Mouse (Mus musculus) megakaryocyte, embryonic 14.5 days (primary cell): ENCODE measurements at regions not wholly inside any gene's neighbourhood (a gene's known extent, or its start where the extent isn't known, plus 50 kb on each side); places are given as distances from the start of the nearest gene placed in this dataset.

Source experiments
- H3K27me3 ChIP-seq: replicated peaks from 2 replicates; pipeline ENCODE3; 2012; ENCODE audit warnings: inconsistent platforms
- H3K36me3 ChIP-seq: replicated peaks from 2 replicates; pipeline ENCODE3; 2012; ENCODE audit warnings: low read length, inconsistent platforms, mixed read lengths
- H3K4me1 ChIP-seq: 2 replicates; pipeline ENCODE4 v1.6.1; 2012; ENCODE audit warnings: inconsistent platforms
- H3K4me3 ChIP-seq: replicated peaks from 2 replicates; pipeline ENCODE3; 2012; ENCODE audit warnings: moderate library complexity, mild to moderate bottlenecking, inconsistent platforms
- H3K9me3 ChIP-seq: 2 replicates; pipeline ENCODE4 v1.6.1; 2012; ENCODE audit warnings: inconsistent platforms
- FLI1 ChIP-seq: IDR thresholded peaks from 2 replicates; pipeline ENCODE4 v1.6.1; 2012; ENCODE audit warnings: low read length, inconsistent platforms, mixed read lengths
- GATA1 ChIP-seq: IDR thresholded peaks from 3 replicates; pipeline ENCODE4 v1.6.1; 2012; ENCODE audit warnings: mixed read lengths, low read length, inconsistent platforms, borderline replicate concordance

GRCm38 (mm10) chr3:38650176-38650575 lies 165.5 kb upstream of the Ankrd50 start:
- Histone ChIP-seq H3K4me1 (no peaks in the 10 kb centered on the region), H3K36me3 (no peaks in the 10 kb centered on the region), H3K9me3 (peaks cover 3% of the 10 kb centered on the region), H3K27me3 (no peaks in the 10 kb centered on the region), H3K4me3 (no peak overlapping the region)
- TF ChIP-seq GATA1 (no peak), FLI1 (no peak)

- H3K4me3 ChIP-seq = no peak overlapping the region
Measured at GRCm38 (mm10) chr3:38648633-38649032, 164.0 kb upstream of the Ankrd50 start.

GRCm38 (mm10) chr3:38647737-38648330 lies 163.2 kb upstream of the Ankrd50 start:
- no peaks in the 10 kb centered on the region for H3K36me3 ChIP-seq
- H3K9me3 ChIP-seq = peaks cover 3% of the 10 kb centered on the region; the same call in 1 of the 2 replicates
- H3K4me3 ChIP-seq = no peak overlapping the region
- H3K4me1 ChIP-seq = no peaks in the 10 kb centered on the region
- TF ChIP-seq GATA1 (no peak), FLI1 (no peak)
- H3K27me3 ChIP-seq = no peaks in the 10 kb centered on the region

More at GRCm38 (mm10) chr3:38648633-38649032, 164.0 kb upstream of the Ankrd50 start:
- peaks cover 3% of the 10 kb centered on the region for H3K9me3 ChIP-seq
- no peaks in the 10 kb centered on the region for H3K27me3 ChIP-seq
- H3K36me3 ChIP-seq = no peaks in the 10 kb centered on the region
- no peaks in the 10 kb centered on the region for H3K4me1 ChIP-seq
- no peak for TF ChIP-seq FLI1
- TF ChIP-seq GATA1 = no peak

DNA sequence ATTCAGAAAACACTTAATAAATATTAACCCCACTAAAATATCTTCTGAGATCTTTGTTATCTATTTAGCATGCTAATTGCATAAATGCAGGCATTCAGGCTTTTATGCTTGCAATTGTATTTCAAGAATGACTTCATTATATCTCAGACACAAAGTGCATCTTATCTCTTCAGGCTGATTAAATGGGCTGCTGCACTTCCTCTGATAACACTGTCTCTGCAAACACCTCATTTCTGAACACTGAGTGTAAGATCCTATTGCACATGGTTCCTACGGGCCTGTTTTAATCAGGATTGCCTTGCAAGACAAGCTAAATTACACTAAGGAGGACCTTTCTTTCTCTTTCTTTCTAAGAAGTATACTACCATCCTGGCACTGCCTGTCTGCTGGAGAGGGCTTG lies 157.1 kb upstream of the Ankrd50 start:
- H3K4me1 ChIP-seq = no peaks in the 10 kb centered on the region

GRCm38 (mm10) chr3:38636806-38637205 lies 152.2 kb upstream of the Ankrd50 start:
- no peaks in the 10 kb centered on the region for H3K9me3 ChIP-seq
- H3K4me3 ChIP-seq = no peak overlapping the region
- no peaks in the 10 kb centered on the region for H3K36me3 ChIP-seq
- no peaks in the 10 kb centered on the region for H3K4me1 ChIP-seq
- no peak for TF ChIP-seq GATA1
- TF ChIP-seq FLI1 = no peak
- no peaks in the 10 kb centered on the region for H3K27me3 ChIP-seq

More for the DNA sequence above, 157.1 kb upstream of the Ankrd50 start:
- H3K9me3 ChIP-seq = 0 out of 2 replicates have a peak, but pooled peaks cover 3% of the 10 kb centered on the region
- H3K4me3 ChIP-seq = no peak overlapping the region
- no peaks in the 10 kb centered on the region for H3K27me3 ChIP-seq
- no peak for TF ChIP-seq FLI1
- TF ChIP-seq GATA1 = no peak
- no peaks in the 10 kb centered on the region for H3K36me3 ChIP-seq

- H3K9me3 ChIP-seq = no peaks in the 10 kb centered on the region
- H3K4me1 ChIP-seq = no peaks in the 10 kb centered on the region
- no peaks in the 10 kb centered on the region for H3K36me3 ChIP-seq
- no peak overlapping the region for H3K4me3 ChIP-seq
- H3K27me3 ChIP-seq = no peaks in the 10 kb centered on the region
- TF ChIP-seq GATA1 = no peak
- no peak for TF ChIP-seq FLI1
Measured at GRCm38 (mm10) chr3:38633347-38633746, 148.7 kb upstream of the Ankrd50 start.

DNA sequence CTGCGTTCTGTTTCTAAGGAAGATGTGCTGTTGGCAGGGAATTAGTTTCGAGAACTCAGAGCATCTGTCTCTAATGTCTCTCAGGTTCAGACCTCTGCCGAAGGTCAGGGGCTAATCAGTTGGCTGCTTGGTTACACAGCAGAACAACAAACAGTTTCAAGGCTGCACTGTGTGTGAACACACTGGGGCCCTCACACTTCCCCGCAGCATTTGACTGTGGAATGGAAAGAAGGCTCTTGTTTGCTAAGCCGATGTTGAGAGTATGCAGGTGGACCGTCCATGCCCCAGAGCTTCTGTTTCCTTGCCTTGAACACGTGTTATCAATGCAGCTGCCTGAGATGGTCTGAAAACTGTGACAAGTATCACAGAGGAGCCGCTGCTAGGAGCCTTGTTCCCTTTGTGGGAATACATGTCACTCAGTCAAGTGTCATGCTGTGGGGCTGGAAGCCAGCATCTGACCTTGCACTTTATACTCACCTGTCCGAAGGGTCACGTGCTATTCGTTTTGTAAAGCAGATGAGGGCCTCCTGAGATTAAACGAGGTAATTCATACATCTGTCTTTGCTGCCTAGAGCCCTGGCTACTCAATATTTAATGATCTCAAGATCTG lies 141.0 kb upstream of the Ankrd50 start:
- TF ChIP-seq GATA1 (no peak), FLI1 (no peak)
- Histone ChIP-seq H3K9me3 (no peaks in the 10 kb centered on the region), H3K27me3 (no peaks in the 10 kb centered on the region), H3K36me3 (no peaks in the 10 kb centered on the region), H3K4me1 (no peaks in the 10 kb centered on the region), H3K4me3 (no peak overlapping the region)

GRCm38 (mm10) chr3:38617989-38618388 lies 133.3 kb upstream of the Ankrd50 start:
- TF ChIP-seq GATA1 = no peak
- TF ChIP-seq FLI1 = no peak
- Histone ChIP-seq H3K4me3 (no peak overlapping the region), H3K9me3 (peaks cover 17% of the 10 kb centered on the region), H3K36me3 (no peaks in the 10 kb centered on the region), H3K4me1 (no peaks in the 10 kb centered on the region), H3K27me3 (no peaks in the 10 kb centered on the region)

DNA sequence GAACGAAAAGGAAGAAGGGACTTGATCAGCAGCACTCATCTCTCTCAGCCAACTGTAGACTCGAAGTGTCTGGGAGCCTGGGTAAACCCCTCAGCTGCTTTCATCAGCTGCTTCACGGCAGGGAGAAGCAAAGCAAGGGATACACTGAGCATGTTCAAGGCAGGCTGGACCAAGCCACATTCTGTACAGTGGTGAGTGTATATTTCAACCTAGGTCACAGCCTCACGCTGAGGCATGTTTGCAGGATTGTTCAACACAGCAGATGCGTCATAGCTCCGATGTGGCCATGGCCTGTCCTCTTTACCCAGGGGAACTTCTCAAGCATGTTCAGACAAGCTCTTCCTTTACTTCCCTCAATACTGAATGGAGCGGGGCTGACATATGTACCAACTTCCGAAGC lies 132.6 kb upstream of the Ankrd50 start:
- H3K27me3 ChIP-seq = no peaks in the 10 kb centered on the region
- peak overlapping the region; percentile 40 for H3K4me3 ChIP-seq
- no peaks in the 10 kb centered on the region for H3K4me1 ChIP-seq
- no peaks in the 10 kb centered on the region for H3K36me3 ChIP-seq
- H3K9me3 ChIP-seq = peaks cover 17% of the 10 kb centered on the region
- no peak for TF ChIP-seq FLI1
- no peak for TF ChIP-seq GATA1

DNA sequence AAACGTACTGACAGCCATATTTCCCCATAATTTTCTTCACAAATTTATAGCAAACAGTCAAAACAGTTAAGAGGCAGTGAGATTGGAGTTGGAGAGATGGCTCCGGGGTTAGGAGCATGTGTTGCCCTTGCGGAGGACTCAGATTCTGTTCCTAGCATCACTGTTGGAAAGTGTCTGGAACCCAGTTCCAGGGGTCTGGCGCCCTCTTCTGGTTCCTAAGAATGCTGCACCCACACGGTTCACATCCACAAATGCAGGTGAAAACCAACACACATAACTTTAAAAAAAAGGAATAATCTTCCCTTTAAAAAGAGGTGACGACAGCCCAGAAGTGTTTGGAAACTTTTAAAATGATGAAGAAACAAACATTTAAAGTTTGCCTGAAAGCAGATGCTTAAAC lies 129.1 kb upstream of the Ankrd50 start:
- TF ChIP-seq FLI1 = no peak
- TF ChIP-seq GATA1 = no peak
- peaks cover 11% of the 10 kb centered on the region for H3K9me3 ChIP-seq
- H3K4me3 ChIP-seq = no peak overlapping the region
- no peaks in the 10 kb centered on the region for H3K36me3 ChIP-seq
- H3K4me1 ChIP-seq = no peaks in the 10 kb centered on the region
- H3K27me3 ChIP-seq = no peaks in the 10 kb centered on the region
